Mouse (Mus musculus): Measurements from ENCODE around the gene Nap1l4. TPM values are rescaled to one million over a fixed set of nuclear protein-coding genes. Genes with fewer than 3 reads are reported as not detected.

Gene Nap1l4
- total RNA-seq (2021), result 100 to 1,000 TPM; 112 to 117 TPM
- long read RNA-seq, experiment 1, transcript Nap1l4-206 (15 exons, 2,259 nt), result minor isoform, 26 of 73 reads
- long read RNA-seq, experiment 1, transcript Nap1l4-201 (16 exons, 2,285 nt), result major isoform, 29 of 73 reads
- long read RNA-seq, experiment 1, partial matches to known transcripts, result 4 of 73 reads
- long read RNA-seq, experiment 1, other reads (novel, unspliced or antisense), result 14 of 73 reads
- long read RNA-seq, experiment 2, transcript Nap1l4-201 (16 exons, 2,285 nt), result minor isoform, 13 of 47 reads
- long read RNA-seq, experiment 2, transcript Nap1l4-206 (15 exons, 2,259 nt), result major isoform, 18 of 47 reads
- long read RNA-seq, experiment 2, partial matches to known transcripts, result 7 of 47 reads
- long read RNA-seq, experiment 2, other reads (novel, unspliced or antisense), result 9 of 47 reads

DNA sequence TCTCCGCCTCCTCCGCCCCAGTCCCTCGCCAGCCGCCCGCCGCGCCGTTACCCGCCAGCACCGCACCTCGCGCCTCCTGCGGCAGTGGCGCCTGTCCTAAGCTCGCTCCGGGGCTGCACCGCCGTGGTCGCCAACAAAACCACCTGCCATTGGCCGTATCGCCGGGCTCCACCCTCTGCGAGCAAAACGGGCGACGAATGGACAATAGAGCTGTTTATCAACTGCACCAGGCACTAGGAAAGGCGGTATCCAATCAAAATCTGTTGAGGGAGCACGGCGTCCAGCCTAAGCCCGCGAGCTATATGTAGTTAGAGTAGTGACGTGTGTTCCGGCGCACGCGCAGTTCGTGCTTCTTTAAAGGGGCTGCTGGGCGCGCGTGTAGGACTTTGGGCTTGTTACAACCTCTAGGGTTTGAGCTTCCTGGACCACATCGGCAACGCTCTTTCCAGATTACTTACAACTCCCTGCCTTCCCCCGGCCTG is at the start of gene Nap1l4:
Gene Nap1l4, minus strand, starts transcription at position 131 of the 482 bp plus-strand sequence.
- Histone ChIP-seq H3K27ac (peak within 1 kb of the TSS; percentile 71), H3K4me3 (peak within 1 kb of the TSS; percentile 86)
- no peak; the same call in 1 of the 2 replicates for TF ChIP-seq CTCF (IDR thresholded peaks at IDR 0.05)
- DNase-seq (ENCODE audit: extremely low spot score in 1 of 2, low spot score in 2 of 2), result peak; percentile 100
- intact Hi-C loops (cut with DNase I), result no loop called here

DNA sequence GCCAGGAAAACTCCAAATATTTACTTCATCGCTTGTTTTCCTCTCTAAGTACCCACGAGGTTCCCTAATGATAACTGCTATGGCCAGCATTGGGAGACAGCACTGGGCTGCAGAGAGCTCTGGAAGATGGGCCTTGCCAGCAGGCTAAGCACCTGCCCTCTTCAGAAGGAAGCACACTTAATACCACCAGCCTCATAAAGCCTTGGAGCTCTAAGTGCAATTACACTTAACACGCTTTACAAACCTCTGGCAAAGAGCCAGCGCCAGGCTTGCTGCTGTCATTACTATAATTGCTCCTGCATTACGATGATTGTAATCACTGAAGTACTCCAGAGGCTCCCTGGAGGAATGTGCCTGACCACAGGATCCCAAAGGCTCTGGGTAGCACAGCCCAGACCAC is 46.0 kb upstream of the Nap1l4 start:
- no peak for DNase-seq (ENCODE audit: extremely low spot score in 1 of 2, low spot score in 2 of 2)
- TF ChIP-seq CTCF (IDR thresholded peaks at IDR 0.05), result no peak
- Histone ChIP-seq H3K27ac (no peak overlapping the region), H3K4me3 (no peak overlapping the region)
- intact Hi-C loops (cut with DNase I), result no loop called here

DNA sequence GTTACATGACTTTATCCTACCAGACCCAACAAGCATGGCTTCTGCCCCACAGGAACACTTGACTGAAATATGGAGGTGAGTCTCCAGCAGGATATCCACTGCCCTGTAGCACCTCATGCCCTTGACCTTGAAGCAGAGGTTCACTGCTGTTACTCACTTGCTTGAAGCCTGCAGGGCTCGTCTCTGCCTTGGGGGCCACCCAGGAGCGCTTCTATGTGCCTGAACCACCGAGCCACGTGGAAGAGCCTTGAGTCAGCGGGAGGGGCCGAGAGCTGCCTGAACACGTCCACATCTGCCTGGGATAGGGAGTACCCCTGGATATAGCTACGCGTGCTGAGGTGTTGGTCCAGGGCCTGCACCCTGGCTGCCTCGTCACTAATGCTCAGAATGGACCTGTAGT is 43.3 kb upstream of the Nap1l4 start:
- no peak for TF ChIP-seq CTCF (IDR thresholded peaks at IDR 0.05)
- Histone ChIP-seq H3K4me3 (no peak overlapping the region), H3K27ac (no peak overlapping the region)
- intact Hi-C loops (cut with DNase I), result no loop called here
- DNase-seq (ENCODE audit: extremely low spot score in 1 of 2, low spot score in 2 of 2), result no peak

DNA sequence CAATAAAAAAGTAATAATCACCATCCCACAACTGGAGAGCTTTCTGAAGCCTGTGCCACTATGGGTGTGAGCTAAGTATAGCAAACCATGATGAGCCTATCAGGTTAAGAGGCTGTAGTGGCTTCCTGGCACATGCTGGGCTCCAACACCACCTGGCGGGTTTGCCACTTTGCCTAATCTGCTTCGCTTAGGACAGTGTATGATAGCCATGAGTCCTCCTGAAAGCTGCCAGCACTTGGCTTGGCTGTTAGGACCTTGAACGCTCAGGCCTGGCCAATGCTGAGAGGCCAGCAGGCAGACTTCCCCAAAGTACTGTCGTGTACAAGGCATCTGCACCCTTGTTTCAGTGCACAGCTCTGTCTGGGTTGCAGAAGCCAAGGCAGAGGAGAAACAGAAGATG is 39.1 kb upstream of the Nap1l4 start:
- Histone ChIP-seq H3K27ac (no peak overlapping the region), H3K4me3 (no peak overlapping the region)
- DNase-seq (ENCODE audit: extremely low spot score in 1 of 2, low spot score in 2 of 2), result no peak
- intact Hi-C loops (cut with DNase I), result no loop called here
- no peak for TF ChIP-seq CTCF (IDR thresholded peaks at IDR 0.05)

DNA sequence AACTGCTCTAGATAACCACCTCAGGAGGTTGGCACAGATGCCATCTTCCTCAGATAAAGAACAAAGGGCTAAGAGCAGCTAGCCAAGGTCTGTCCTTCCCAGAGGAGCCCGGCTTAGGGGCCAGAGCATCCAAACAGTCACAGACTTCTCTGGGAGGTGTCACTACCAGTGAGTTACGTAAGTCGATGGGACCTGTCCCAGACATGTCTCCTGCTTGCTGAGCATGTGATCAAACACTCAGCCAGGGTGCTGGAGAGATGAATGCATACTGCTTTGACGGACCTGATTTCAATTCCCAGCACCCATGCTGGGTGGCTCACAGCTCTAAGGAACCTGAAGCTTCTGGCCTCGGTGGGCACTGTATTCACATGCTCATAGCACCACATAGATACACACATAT is 38.7 kb upstream of the Nap1l4 start:
- H3K27ac ChIP-seq, result no peak overlapping the region
- no peak overlapping the region for H3K4me3 ChIP-seq
- DNase-seq (ENCODE audit: extremely low spot score in 1 of 2, low spot score in 2 of 2), result no peak
- TF ChIP-seq CTCF (IDR thresholded peaks at IDR 0.05), result no peak
- intact Hi-C loops (cut with DNase I), result no loop called here

DNA sequence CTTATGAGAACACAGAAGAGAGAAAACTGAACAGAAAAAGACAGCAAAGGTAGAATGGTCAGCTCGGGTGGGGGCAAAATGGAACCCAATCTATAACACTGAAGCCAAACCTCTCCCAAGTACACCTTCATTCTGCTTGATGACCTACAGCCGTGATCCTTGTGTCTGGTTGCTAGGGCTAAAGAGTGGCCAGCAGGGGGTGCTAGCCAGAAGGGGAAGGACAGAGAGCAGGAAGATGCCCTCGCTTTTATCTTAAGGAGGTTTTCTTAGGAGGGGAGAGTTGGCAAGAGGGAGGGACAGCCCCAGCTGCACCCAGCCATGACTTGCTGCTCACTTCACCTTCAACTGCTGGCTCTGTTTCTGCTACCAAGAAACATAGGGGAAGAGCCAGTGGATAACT is 35.0 kb upstream of the Nap1l4 start:
- TF ChIP-seq CTCF (IDR thresholded peaks at IDR 0.05), result peak; percentile 73
- peak; percentile 58 for DNase-seq (ENCODE audit: extremely low spot score in 1 of 2, low spot score in 2 of 2)

DNA sequence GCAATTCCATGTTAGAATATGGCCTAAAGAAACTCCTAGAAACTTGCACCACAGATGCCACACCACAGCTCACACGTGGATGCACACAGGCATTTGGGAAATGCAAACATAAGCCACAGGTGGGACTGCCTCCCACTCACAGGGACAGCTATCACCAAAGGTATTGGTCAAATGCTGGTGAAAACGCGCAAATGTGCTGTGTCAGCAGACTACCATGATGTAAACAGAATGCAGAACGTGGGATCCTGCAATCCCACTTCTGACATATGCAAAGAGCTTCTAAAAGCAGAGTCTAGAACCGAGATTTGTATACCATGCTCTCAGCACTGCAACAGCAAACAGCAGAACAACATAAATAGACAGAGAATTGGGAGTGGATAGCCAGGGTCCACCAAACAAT is 34.1 kb upstream of the Nap1l4 start:
- H3K4me3 ChIP-seq, result no peak overlapping the region
- no peak for DNase-seq (ENCODE audit: extremely low spot score in 1 of 2, low spot score in 2 of 2)
- no peak overlapping the region for H3K27ac ChIP-seq
- intact Hi-C loops (cut with DNase I), result no loop called here
- no peak for TF ChIP-seq CTCF (IDR thresholded peaks at IDR 0.05)

More for the DNA sequence above, 35.0 kb upstream of the Nap1l4 start:
- H3K4me3 ChIP-seq, result no peak overlapping the region
- intact Hi-C loops (cut with DNase I), result loop anchor here (2.0 kb wide), 2 partner anchors 113 to 179 kb away; no protein-coding TSS in a partner anchor
- no peak overlapping the region for H3K27ac ChIP-seq

DNA sequence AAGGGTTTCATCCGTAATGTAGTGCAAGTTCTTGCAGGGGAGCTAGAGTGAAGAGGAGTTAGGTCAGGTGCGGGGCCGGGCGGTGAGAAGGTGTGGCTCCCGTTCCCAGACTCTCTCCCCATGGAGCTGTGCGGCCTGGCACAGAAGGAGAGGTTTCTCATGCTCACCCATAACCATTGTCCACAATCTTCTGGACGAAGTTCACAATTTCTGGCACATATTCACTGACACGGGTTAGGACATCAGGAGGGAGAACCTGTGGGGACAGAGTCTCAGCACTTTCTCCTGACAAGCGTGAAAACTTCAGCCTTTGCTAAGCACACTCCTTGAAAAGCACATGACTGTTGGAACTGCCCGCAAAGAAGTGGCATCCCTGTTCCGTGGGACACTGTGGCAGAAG is 26.8 kb upstream of the Nap1l4 start:
- intact Hi-C loops (cut with DNase I), result no loop called here
- no peak for TF ChIP-seq CTCF (IDR thresholded peaks at IDR 0.05)
- H3K27ac ChIP-seq, result no peak overlapping the region
- no peak for DNase-seq (ENCODE audit: extremely low spot score in 1 of 2, low spot score in 2 of 2)
- no peak overlapping the region for H3K4me3 ChIP-seq

DNA sequence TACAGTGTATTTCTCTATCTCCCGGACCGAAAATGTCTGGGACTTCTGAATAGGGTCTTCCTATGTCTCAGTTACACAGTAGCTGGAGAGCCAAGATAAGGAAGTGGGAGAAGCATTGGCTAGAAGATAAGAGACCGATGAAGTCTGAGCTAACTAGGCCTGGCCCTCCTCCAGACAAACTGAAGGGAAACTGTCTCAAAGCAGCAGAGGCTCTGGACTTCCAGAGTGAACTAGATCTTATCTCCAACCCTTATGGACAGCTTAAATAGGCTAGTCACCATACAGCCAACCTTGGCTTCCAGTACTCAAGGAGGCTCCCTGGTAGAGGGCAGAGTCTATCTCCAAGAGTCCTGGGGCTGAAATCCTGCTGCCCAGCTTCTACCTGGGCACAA is 16.7 kb upstream of the Nap1l4 start:
- H3K27ac ChIP-seq, result no peak overlapping the region
- intact Hi-C loops (cut with DNase I), result no loop called here
- no peak overlapping the region for H3K4me3 ChIP-seq
- TF ChIP-seq CTCF (IDR thresholded peaks at IDR 0.05), result no peak
- no peak for DNase-seq (ENCODE audit: extremely low spot score in 1 of 2, low spot score in 2 of 2)

DNA sequence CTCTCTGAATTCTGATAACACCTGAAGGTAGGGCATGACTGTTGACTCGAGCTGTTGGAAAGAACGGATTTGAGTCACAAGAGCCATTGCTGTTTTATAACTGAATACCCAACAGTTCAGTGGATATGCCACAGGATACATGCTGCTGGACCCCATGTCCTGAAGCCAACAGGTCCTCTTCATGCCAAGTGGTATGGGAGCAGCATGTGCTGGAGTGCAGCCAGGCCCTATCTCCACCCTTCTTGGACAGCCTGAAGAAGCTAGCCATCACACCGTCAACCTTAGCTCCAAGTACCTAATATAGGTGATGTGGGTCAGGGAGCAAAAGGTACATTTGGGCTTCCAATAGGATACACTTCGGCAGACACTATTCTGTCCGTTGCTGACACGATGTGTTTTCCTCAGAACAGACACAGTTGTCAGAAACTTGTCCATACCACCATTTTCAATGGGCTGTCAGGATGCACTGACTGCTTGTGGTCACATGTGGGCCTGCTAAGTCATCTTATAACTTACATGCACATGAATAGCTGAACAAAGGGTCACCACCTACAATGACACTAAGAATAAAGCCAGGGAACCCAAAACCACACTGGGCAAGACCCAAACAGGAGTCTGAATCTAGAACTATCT is 16.2 kb upstream of the Nap1l4 start:
- H3K27ac ChIP-seq, result no peak overlapping the region
- intact Hi-C loops (cut with DNase I), result no loop called here
- no peak overlapping the region for H3K4me3 ChIP-seq
- TF ChIP-seq CTCF (IDR thresholded peaks at IDR 0.05), result no peak
- no peak for DNase-seq (ENCODE audit: extremely low spot score in 1 of 2, low spot score in 2 of 2)

DNA sequence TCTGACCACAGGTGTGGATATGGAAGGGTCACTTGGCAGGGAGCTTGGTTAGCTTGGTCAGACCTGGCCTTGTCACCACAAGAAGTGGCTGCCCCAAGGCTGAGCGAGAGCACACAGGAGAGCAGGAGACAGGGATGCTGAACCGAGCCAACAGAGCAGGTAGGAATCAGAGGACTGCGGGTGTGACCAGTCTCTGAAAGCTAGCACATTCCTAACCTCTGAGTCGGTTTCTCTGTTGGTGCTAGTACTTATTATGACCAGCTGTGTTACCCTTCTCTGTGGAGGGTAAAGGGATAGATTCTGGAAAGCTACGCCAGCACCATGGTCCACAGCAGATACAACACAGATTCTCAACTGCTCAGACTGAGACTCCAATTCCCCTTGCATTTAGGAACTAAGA is 14.9 kb upstream of the Nap1l4 start:
- no peak overlapping the region for H3K27ac ChIP-seq
- intact Hi-C loops (cut with DNase I), result no loop called here
- H3K4me3 ChIP-seq, result no peak overlapping the region
- TF ChIP-seq CTCF (IDR thresholded peaks at IDR 0.05), result no peak
- no peak for DNase-seq (ENCODE audit: extremely low spot score in 1 of 2, low spot score in 2 of 2)

DNA sequence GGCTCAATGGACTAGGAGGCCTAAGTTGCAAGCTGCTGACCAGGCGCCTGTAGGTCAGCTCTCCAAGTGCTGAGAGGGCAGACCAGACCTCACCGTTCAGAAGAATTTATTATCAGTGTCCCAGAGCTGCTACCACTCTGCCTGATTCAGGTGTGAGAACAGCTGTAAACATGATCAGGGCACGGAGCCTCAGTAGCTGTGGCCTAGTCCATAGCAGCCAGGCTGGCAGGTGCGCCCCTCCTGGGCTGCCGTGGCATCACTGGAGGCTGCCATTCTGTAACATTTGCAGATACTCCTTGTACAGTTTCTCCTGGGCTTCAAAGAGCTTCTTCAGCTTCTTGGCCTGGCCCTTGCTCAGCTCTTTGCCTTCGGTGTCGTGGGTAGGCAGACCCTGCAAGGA is 8.7 kb upstream of the Nap1l4 start:
- Histone ChIP-seq H3K27ac (no peak overlapping the region), H3K4me3 (no peak overlapping the region)
- intact Hi-C loops (cut with DNase I), result no loop called here
- no peak for TF ChIP-seq CTCF (IDR thresholded peaks at IDR 0.05)
- DNase-seq (ENCODE audit: extremely low spot score in 1 of 2, low spot score in 2 of 2), result no peak

Measured in left cerebral cortex, adult 2 months (tissue).